Mouse (Mus musculus): ENCODE measurements around the gene Vmn1r49.
"Not testable (repeated sequence)": the region's sequence is repeated elsewhere in the genome, so short reads cannot be mapped to it uniquely, and the experiment has no call there.

Gene Vmn1r49

DNA sequence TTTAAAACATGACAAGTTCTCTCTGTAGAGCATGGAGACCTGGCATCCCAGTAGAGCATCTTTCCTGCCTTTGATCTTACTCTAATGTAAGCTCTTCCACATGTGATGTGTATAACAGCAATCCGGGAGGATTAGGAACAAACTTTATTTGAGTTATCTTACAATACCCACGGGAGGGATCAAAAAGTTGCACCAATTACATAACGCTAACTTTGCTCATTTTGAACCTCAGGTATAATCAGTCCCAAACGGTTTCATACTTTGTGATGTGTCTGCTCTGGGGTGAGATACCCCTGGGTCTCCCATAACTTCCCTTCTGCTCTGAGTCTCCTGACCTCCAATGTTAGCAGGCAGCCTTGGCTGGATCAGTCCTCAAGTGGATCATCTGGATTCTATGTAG, at the start of gene Vmn1r49:
TSS of gene Vmn1r49 (minus strand) at position 101 of the 400 bp plus-strand sequence.
- DNase-seq (ENCODE audit: low spot score in 2 of 2) = no peak

DNA sequence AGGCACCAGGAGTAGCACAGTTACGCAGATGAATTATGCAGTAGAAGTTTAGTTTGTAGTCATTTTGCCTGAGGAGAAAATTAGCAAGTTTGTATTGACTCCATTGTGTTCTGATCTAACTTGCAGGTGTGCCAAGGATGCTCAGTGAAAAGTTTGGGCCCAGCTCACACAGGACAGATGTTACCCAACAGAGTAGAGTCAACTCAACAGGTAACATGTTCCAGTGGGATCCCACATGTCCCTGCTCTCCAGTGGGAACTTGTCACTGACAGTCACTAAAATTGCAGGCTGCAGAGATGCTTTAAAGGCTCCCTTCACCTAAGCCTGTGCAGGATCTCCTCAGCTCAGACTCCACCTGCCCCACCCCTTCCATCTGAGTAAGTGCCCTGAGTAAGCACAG, 44.0 kb upstream of the Vmn1r49 start, which contains the start of gene Vmn1r51:
TSS of gene Vmn1r51 (plus strand) at position 301 of the 400 bp plus-strand sequence.
- DNase-seq (ENCODE audit: low spot score in 2 of 2) = not testable (repeated sequence)

- DNase-seq (ENCODE audit: low spot score in 2 of 2) = no peak
Observed at GRCm38 (mm10) chr6:90101130-90101529, 22.8 kb upstream of the Vmn1r49 start, which contains the start of gene Vmn1r50. Gene Vmn1r50, plus strand, starts transcription at chr6:90101430.

GRCm38 (mm10) chr6:90100566-90100965, 22.3 kb upstream of the Vmn1r49 start:
- DNase-seq (ENCODE audit: low spot score in 2 of 2) = no peak

DNA sequence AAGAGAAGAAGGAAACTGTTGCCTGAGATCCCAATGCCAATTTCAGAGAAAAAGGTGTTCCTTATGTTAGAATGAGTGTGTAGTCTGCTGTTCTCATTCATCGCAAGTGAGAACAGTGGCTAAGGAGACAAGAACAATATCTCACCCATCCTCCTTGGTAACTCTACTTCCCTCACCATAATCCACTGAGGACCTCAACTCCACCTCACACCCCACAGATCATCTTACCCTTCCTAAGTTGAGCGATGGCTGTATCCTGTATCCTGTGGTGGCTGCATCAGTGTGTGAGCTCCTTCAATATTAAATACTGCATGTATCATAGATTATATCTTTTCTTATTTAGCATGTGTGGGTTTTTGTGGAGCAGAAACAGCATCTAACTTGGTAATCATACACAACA, 41.6 kb downstream of the Vmn1r49 start, which contains the start of gene Vmn1r48:
TSS of gene Vmn1r48 (minus strand) at position 101 of the 400 bp plus-strand sequence.
- not testable (repeated sequence) for DNase-seq (ENCODE audit: low spot score in 2 of 2)
